Mouse (Mus musculus): ENCODE measurements around the gene Grin2c.

The Grin2c gene

DNA sequence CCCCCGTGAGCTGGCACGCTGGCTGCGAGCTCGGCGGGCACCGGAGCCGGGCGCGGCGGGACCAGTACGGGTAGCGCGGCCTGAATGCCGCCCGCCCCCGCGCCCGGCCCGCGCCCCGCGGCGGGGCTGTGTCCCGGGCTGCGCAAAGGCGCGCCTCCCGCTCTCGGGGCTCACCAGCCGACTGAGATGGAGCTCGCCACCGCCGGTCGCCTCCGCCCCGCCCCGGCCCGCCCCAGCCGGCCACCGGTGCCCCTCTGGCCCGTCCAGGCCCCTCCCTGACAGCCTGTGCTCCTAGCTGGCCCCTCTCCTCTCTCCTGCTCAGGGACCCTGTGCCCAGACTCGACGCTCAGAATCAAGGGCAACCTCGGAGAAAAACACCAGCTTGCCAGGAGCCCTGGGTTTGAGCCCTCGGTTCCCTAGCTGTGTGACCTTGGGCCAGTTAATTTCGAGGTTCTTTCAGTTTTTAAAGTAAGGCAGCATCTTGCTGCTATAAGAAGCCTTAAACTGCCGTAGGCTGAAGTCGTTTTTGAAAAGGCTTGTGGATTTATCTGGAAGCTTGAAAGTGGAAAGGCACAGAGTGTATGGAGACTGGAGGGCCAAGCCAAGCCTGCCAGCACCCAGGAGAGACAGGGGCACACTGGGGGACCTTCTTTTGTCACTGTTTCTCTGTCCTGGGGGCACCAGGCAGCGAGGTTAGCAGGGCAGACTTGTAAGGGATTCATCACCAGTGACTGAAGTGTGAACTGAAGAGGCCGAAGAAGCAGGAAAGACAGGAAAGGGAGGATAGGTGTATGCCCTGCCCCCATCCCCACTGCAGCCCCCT lies at the start of gene Grin2c:
TSS of gene Grin2c (minus strand) at position 183 of the 823 bp plus-strand sequence.
- DNase-seq (ENCODE audit: low spot score in 2 of 2): no peak

DNA sequence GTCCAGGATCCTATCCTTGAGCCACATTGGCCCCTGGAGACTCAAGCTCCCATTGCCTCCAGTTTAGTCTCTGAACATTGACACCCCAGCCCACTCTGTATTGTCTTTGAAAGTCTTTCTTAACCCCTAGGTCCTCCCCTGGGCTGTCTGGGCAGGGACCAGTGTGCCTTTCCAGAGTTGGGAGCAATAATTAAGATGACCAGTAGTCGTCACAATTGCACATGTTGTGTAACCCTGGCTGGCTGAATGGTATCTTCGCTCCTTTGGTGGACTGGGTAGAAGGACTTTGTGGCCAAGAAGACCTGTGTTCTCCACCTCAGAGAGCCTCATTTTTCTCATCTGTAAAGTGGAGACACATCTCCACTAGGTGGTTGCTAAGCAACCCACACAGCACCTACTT lies 47.2 kb upstream of the Grin2c start:
- no peak for DNase-seq (ENCODE audit: low spot score in 2 of 2)

DNA sequence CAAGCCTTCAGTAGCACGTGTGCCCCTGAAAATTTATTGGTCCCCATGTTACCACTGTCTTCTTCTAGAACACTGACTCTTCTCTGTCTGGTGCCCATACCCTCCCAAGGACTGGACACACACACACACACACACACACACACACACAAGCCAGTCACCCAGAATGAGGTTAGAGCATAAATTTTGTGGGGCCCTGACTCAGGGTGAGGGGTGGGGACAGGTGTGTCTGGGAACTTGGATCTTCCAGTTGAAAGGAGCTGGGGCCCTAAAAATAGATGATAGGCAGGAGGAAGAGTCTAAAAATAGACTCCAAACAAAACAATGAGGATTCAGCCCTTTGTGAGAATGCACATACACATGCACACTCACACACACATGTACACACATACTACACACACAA lies 41.7 kb upstream of the Grin2c start:
- no peak for DNase-seq (ENCODE audit: low spot score in 2 of 2)

DNA sequence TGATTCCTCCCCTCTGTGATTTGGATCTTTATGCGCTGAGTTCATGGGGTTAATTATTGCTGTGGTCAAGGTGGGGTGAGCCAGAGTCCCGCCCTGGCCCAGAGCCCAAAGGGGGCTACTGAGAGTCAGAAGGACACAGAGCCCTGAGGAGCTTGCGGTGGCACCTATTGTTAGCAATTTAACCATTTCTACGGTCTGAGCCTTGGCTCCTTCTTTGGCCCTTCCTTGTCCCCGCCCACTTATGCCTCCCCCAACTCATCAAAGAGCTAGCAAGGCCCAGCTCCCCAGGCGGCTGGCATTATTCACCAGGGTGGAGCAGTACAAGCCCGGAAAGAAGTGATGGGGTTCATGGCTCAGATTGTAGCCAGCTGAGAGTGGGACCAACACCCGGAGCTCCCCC lies 39.8 kb upstream of the Grin2c start, which contains the start of gene Otop2:
TSS of gene Otop2 (plus strand) at position 301 of the 400 bp plus-strand sequence.
- DNase-seq (ENCODE audit: low spot score in 2 of 2): no peak

DNA sequence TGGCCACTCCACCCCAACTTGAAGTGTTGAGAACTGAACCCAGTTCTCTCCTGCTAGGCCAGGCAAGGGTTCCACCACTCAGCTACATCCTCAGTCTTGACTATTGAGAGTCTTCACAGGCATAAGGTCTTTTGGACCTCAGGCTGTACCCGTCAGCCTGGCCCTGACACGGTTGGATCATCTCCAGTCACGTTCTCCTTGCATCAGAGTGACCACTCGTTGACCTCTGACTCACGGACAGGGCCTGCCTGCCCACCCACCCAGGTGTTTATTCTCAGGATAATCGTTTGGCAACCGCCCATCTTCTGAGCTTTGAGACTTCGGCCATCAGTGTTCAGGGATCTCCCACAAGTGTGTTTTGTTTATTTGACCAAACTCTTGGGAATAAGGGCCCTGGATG lies 36.1 kb upstream of the Grin2c start:
- no peak for DNase-seq (ENCODE audit: low spot score in 2 of 2)

DNA sequence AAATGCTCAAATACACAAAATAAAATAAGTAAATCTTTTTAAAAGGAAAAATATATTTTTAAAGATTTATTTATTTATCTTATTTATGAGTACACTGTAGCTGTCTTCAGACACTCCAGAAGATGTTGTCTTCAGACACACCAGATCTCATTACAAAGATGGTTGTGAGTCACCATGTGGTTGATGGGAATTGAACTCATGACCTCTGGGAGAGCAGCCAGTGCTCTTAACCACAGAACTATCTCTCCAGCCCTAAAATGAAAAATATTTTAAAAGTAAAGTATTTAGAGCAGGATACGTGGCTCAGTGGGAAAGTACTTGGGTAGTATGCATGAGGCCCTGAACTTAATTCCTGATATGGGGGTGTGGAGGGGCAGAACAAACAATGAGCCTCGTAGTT lies 34.3 kb upstream of the Grin2c start:
- no peak for DNase-seq (ENCODE audit: low spot score in 2 of 2)

DNA sequence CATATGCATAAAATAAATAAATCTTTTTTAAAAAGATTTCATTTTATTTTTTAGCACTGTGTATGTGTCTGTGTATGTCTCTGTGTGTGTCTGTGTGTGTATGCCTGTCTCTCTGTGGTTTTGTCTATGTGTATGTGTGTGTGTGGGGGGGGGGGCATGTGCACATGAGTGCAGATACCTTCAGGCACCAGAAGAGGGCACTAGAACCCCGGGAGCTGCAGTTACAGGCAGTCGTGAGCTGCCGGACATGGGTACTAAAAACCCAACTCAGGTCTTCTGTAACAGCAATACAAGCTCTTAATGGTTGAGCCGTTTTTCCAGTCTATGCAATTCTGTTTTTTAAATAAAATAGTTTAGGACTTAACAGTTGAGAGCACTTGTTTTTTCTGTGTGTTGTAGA lies 33.7 kb upstream of the Grin2c start:
- no peak for DNase-seq (ENCODE audit: low spot score in 2 of 2)

DNA sequence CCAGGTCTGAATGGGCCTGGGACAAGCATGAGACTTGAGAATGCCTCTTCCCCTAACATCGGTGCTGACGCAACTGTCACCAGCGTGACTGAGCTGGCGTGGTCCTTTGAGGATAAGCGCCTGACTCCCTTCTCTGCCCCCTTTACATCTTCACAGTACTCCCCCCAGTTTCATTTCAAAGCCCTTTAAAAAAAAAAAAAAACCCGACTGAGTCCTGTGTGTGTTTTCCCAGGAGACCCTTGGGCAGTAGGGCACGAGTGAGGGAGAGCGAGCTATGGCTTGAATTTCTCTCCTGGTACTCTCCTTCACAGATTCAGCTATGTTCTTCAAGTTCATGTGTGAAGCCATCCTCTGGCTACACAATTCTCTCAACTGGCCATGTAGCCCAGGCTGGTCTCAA lies 31.1 kb upstream of the Grin2c start:
- no peak for DNase-seq (ENCODE audit: low spot score in 2 of 2)

DNA sequence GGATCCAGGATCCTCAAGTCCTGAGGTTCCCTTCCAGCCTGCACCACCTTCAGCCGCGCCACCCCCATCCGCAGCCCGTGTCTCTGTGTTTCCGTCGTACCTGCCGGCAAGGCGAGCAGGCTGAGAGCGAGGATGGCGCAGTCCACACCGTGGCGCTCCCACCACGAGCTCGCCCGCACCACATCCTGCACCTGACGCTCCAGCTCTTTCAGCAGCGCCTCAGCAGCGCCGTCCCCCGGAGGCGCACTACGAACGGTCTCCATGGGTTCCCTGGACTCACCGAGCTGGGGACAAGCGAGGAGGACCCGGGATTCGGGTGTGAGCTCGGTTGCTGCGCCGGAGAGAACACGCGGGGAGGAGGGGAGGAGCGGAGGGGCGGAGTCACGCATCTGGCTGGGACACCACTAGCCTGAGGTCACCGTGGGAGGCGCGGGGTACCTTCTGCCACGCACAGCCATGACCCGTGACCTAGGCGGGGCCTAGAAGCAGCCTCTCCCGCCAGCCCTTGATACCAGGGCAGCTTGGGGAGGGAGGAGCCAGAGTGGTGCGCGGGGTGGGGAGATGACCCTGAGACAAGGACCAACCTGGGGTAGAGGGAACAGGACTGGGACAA lies 30.3 kb upstream of the Grin2c start, which contains the start of gene Fads6:
TSS of gene Fads6 (minus strand) at position 450 of the 613 bp plus-strand sequence.
- DNase-seq (ENCODE audit: low spot score in 2 of 2): peak in 1 of 2 experiments; percentile 60

DNA sequence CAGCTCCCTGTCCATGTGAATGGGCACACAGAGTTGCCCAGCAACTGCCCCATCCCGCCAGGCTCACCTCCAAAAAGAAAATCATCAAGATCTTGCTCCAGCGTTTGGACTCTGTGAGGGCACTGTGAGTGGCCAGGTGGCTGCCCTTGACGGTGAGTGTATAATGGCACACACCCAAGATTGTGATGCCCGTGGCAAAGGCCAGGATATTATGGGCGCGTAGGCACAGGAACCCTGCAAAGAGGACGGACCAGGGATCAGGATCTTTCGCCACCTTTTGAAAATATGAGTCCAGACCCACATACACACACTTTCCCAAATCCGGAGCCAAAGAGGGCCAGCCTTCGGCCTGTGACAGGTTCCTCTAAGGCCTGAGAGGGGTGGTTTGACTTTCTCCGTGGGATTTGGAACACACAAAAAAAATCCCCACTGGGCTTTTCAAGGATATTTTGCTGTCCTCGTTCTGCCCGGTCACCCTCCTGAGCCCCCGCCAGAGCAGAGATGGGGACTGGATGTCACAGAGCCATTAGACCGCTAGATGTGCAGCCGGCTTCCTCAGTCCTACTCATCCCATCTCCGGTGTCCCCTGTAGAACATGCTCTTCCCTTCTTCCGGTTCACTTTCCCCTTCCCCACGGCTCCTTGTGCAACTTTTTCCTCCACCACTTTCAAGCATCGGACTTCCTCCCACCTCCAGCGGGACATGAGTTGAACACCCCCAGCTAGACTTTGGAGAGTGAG lies 29.6 kb upstream of the Grin2c start:
- no peak for DNase-seq (ENCODE audit: low spot score in 2 of 2)

DNA sequence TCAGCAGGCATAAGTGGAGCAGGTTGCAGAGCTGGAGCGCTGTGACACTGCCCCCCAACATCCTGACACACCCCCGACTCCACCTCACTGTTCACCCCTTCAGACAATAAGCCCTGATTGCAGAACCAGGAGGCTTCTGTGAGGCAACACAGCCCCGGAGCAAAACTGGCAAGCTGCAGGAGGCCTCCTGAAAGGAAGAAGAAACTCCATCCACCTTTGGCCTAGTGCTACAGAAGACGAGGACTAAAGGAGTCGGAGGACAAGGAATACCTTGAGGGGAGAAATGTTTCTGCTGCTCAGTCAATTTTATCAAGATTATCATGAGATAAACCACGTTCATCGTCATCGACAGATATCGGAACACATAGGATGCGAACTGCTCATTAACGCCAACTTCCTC lies 28.9 kb upstream of the Grin2c start:
- no peak for DNase-seq (ENCODE audit: low spot score in 2 of 2)

DNA sequence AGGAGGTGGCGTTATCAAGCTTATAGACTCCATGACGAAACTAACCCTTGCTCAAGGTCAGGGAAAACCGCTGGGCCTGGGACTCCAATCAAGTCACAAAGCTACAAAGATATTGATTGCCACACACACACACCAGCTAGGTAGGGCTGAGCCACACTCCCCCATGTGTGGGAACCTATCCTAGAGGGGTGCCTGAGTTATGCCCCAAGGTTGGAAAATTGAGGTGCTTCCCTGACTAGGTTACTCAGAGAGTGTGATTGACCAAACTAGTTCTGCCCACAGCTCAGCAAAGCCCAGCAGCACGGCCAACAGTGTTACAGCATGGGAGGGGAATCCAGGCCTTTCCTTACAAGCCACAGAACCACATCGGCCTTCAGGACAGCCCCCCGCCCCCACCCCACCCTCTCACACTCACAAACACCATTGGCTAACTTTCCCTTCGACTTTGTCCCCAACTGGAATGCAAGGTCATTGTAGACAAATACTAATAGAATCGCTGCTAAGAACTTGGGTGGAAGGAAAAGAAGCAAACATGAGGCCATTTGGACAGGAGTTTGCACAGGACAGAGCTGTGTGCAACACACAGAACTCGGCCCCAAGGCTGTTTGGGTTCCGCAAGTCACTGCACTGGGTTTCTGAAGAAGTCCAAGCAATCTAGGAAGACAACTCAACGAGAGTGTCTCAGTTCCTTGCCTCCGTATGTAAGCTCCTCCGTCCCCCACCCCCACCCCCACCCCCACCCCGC lies 25.8 kb upstream of the Grin2c start:
- DNase-seq (ENCODE audit: low spot score in 2 of 2): no peak

DNA sequence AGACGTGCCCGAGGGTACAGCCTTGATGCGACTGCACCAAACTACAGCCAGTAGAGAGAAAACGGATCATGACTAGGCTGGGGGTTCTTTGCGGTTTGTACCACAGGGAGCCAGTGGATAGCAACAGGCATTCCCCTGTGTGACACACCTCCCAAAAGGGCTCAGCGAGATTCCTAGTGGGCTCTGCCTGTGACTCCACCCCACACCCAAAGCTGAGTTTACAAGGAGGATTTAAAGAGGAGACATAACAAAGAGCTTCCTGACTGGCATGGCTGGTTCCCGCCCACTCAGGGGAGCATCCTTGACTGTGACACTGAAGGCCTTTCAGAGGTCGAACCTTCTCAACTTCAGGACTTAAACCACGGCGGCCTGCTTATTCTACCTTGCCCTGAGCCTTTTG lies 24.5 kb upstream of the Grin2c start:
- no peak for DNase-seq (ENCODE audit: low spot score in 2 of 2)

DNA sequence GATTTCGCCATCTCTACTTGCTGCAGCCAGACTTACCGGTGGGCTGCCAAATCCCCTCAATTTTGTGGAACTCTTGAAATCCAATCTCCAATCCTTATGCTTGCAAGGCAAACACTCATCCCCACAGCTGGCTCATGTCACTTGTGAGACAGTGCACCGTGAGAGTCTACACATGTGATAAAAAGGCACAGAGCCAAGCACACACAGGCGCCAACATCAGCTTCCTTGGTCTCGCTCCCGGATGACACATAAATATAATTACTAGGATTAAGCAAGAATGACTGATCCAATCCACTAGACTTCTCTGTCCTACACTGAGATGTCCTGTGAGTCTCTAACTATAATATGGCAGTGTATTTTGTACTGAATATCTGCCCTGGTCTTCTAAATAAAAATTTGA lies 23.9 kb upstream of the Grin2c start:
- DNase-seq (ENCODE audit: low spot score in 2 of 2): no peak

DNA sequence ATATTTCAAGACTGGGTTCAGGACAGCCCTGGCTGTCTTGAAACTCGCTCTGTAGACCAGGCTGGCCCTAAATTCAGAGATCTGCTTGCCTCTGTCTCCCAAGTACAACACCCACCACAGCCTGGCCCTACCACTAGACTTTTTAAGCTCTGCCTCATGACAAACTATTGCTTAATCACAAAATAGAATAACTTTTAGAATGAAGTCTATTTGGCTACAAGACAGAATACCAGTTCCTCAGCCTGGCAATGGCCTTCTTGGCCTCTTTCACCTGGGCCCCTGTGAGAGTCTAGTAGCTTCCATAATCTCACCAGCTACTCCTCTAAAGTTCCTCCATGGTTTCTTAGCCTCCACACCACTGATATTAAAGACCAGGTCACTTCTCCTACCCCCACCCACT lies 23.3 kb upstream of the Grin2c start:
- no peak for DNase-seq (ENCODE audit: low spot score in 2 of 2)

DNA sequence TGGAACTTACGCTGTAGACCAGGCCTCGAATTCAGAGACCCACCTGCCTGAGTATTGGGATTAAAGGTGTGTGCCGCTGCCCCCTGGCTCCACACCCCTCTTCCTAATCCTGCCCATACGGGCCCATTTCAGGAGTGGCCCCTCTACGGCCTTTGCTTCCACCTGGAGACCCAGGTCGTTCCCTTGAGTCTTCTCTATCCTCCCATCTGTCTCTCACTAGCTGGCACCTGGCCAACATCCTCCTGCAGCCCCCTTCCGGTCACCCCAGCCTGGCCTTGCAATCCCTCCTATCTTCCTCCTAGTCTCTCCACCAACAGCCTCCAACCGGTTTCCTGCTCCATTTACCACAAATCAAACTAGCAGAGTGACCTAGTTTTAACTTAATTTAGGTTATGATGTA lies 22.8 kb upstream of the Grin2c start:
- DNase-seq (ENCODE audit: low spot score in 2 of 2): no peak

DNA sequence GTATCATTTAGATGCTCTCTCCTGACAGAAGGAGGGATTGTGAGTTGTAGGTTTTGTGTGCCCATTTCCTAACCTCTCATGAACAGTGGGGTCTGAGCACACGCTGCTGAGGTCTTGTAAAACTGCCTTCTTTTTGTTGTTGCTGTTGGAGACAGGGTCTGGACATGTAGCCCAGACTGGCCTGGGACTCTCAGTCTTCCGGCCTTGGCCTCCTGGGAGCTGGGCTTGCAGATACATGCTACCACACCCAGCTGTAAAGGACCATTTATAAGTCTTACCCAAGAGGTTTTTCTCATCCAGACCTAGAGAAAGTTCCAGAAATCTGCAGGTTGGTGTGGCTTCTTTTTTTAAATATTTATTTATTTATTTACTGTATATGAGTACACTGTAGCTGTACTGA lies 21.3 kb upstream of the Grin2c start:
- no peak for DNase-seq (ENCODE audit: low spot score in 2 of 2)

DNA sequence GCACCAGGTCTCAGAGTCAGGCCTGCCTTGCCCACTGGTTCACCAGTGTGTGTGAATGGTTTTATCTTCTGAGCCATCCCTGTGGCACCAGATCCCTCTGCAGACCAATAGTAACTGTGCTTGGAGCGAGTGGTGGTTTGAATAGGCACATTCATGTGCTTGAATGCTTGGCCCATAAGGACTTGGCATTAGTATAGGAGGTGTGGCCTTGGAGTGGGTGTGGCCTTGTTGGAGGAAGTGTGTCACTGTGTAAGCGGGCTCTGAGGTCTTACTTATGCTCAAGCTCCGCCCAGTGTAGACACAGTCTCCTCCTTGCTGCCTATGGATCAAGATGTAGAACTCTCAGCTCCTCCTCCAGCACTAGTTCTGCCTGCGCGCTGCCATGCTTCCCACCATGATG lies 20.3 kb upstream of the Grin2c start:
- DNase-seq (ENCODE audit: low spot score in 2 of 2): no peak

DNA sequence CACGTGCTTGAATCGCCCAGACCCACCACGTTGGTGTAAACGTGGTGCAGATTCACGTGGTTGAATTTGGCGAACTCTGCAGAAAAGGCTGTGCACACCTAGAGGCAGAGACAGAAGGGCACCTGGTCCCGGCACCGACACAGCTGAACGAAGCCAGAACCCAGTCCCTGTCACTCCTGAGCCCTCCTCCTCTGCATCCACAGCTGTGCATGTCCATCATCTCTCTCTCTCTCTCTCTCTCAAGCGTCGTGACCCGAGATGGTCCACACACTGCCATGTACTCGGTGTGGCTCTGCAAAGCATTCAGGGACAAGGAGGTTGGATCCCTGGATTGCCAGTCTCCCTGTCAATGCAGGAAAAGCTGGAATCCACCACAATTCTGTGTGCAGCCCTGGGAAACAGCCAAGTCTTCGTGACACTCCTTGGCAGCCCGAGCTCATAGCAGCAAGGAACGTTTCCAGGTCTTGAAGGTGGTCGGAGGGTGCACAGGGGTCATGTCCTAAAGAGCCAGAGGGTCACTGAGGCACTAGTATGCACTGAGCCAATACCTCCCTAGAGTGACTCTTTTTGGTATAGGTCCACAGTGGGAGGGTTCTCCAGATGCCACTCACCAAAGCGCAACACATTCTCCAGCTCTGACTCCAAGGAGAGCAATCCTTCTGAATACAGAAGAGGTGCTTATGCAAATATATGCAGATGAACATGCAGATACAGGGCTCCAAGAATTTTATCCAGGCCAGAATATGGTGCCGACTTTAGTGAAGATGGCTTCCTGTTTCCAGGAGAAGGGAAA lies 19.4 kb upstream of the Grin2c start:
- no peak for DNase-seq (ENCODE audit: low spot score in 2 of 2)

DNA sequence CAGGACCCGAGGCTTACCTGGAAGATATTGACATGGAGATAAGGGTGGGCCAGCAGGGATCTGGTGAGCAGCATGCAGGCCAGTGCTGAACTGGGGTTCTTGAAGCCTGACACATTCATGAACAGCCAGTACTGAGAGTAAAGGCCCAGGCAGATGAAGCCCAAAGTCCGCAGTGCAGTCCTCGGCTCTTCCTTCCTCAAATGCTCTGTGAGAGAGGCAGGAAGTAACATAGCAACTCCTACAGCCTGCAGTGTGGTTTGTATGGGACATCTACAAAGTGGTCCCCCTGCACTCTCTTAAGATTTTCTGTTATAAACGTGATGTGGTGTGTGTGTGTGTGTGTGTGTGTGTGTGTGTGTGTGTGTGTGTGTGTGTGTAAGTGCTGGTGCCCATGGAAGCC lies 18.2 kb upstream of the Grin2c start:
- DNase-seq (ENCODE audit: low spot score in 2 of 2): no peak
